Mouse (Mus musculus): ENCODE results near the gene Wbp1. TPM values are rescaled to one million over a fixed set of nuclear protein-coding genes. Genes with fewer than 3 reads are reported as not detected.

The Wbp1 gene
- polyA plus RNA-seq, 1 experiment from 2014 or later = 123 TPM

- H3K36me3 ChIP-seq (ENCODE audit: control insufficient read depth, insufficient read depth, low read length) = no peaks in the 10 kb centered on the region
- H3K4me2 ChIP-seq (replicated peaks; ENCODE audit: low read depth, low read length) = peak overlapping the region; percentile 99
- ATAC-seq (ENCODE audit: low FRiP score, low TSS enrichment) = peak; percentile 80
- peaks cover 11% of the 10 kb centered on the region for H3K4me1 ChIP-seq (ENCODE audit: control insufficient read depth, insufficient read depth, low read length)
- under 1% methylated on average over 73 of the region's 74 CpGs for WGBS
- peak overlapping the region; percentile 49 for H3K4me3 ChIP-seq (ENCODE audit: low read length)
- H3K9ac ChIP-seq (ENCODE audit: low read depth, low read length) = peak overlapping the region; percentile 64
- no peaks in the 10 kb centered on the region for H3K27me3 ChIP-seq (ENCODE audit: control insufficient read depth, insufficient read depth, low read length)
- no peaks in the 10 kb centered on the region for H3K9me3 ChIP-seq (ENCODE audit: control insufficient read depth, low read length)
- H3K27ac ChIP-seq (ENCODE audit: low read depth, low read length) = peak overlapping the region; percentile 12; the same call in 1 of the 2 replicates
These were observed 19.4 kb downstream of the Wbp1 start for GRCm38 (mm10) chr6:83101688-83102556.

- Histone ChIP-seq H3K4me2 (replicated peaks; ENCODE audit: low read depth, low read length) (peak within 1 kb of the TSS; percentile 99), H3K27ac (ENCODE audit: low read depth, low read length) (peak within 1 kb of the TSS; percentile 12; the same call in 1 of the 2 replicates), H3K27me3 (ENCODE audit: control insufficient read depth, insufficient read depth, low read length) (no peaks in the 10 kb centered on the region), H3K4me1 (ENCODE audit: control insufficient read depth, insufficient read depth, low read length) (peaks cover 11% of the 10 kb centered on the region), H3K9me3 (ENCODE audit: control insufficient read depth, low read length) (no peaks in the 10 kb centered on the region), H3K9ac (ENCODE audit: low read depth, low read length) (peak within 1 kb of the TSS; percentile 64), H3K36me3 (ENCODE audit: control insufficient read depth, insufficient read depth, low read length) (no peaks in the 10 kb centered on the region), H3K4me3 (ENCODE audit: low read length) (peak within 1 kb of the TSS; percentile 49)
- peak; percentile 86 for ATAC-seq (ENCODE audit: low FRiP score, low TSS enrichment)
- under 1% methylated on average over 25 of the region's 25 CpGs for WGBS
These were observed 20.1 kb downstream of the Wbp1 start, which contains the start of the genes Ccdc142 and Gm42688 for GRCm38 (mm10) chr6:83101316-83101687. Gene Ccdc142, plus strand, starts transcription at chr6:83101601. Gene Gm42688, plus strand, starts transcription at chr6:83101617.

GRCm38 (mm10) chr6:83098411-83098810, 22.9 kb downstream of the Wbp1 start:
- no peak for ATAC-seq (ENCODE audit: low FRiP score, low TSS enrichment)
- Histone ChIP-seq H3K36me3 (ENCODE audit: control insufficient read depth, insufficient read depth, low read length) (no peaks in the 10 kb centered on the region), H3K9me3 (ENCODE audit: control insufficient read depth, low read length) (no peaks in the 10 kb centered on the region; the same call in 1 of the 2 replicates), H3K27ac (ENCODE audit: low read depth, low read length) (no peak overlapping the region; the same call in 1 of the 2 replicates), H3K4me1 (ENCODE audit: control insufficient read depth, insufficient read depth, low read length) (peaks cover 11% of the 10 kb centered on the region), H3K4me2 (replicated peaks; ENCODE audit: low read depth, low read length) (no peak overlapping the region), H3K27me3 (ENCODE audit: control insufficient read depth, insufficient read depth, low read length) (no peaks in the 10 kb centered on the region), H3K9ac (ENCODE audit: low read depth, low read length) (no peak overlapping the region), H3K4me3 (ENCODE audit: low read length) (no peak overlapping the region)
- WGBS = 23% methylated on average over 2 of the region's 2 CpGs

GRCm38 (mm10) chr6:83095968-83096367, 25.4 kb downstream of the Wbp1 start:
- Histone ChIP-seq H3K4me3 (ENCODE audit: low read length) (no peak overlapping the region), H3K27ac (ENCODE audit: low read depth, low read length) (no peak overlapping the region), H3K4me2 (replicated peaks; ENCODE audit: low read depth, low read length) (no peak overlapping the region), H3K27me3 (ENCODE audit: control insufficient read depth, insufficient read depth, low read length) (no peaks in the 10 kb centered on the region), H3K36me3 (ENCODE audit: control insufficient read depth, insufficient read depth, low read length) (no peaks in the 10 kb centered on the region), H3K9me3 (ENCODE audit: control insufficient read depth, low read length) (no peaks in the 10 kb centered on the region; the same call in 1 of the 2 replicates), H3K4me1 (ENCODE audit: control insufficient read depth, insufficient read depth, low read length) (0 out of 2 replicates have a peak, but pooled peaks cover 5% of the 10 kb centered on the region), H3K9ac (ENCODE audit: low read depth, low read length) (no peak overlapping the region)
- no peak for ATAC-seq (ENCODE audit: low FRiP score, low TSS enrichment)
- 53% methylated on average over 6 of the region's 6 CpGs for WGBS

GRCm38 (mm10) chr6:83092416-83093127, 28.8 kb downstream of the Wbp1 start:
- no peak overlapping the region for H3K4me2 ChIP-seq (replicated peaks; ENCODE audit: low read depth, low read length)
- no peaks in the 10 kb centered on the region; the same call in 1 of the 2 replicates for H3K9me3 ChIP-seq (ENCODE audit: control insufficient read depth, low read length)
- no peak for ATAC-seq (ENCODE audit: low FRiP score, low TSS enrichment)
- peaks cover 12% of the 10 kb centered on the region; the same call in 1 of the 2 replicates for H3K27me3 ChIP-seq (ENCODE audit: control insufficient read depth, insufficient read depth, low read length)
- H3K36me3 ChIP-seq (ENCODE audit: control insufficient read depth, insufficient read depth, low read length) = no peaks in the 10 kb centered on the region
- no peak overlapping the region for H3K9ac ChIP-seq (ENCODE audit: low read depth, low read length)
- WGBS = 35% methylated on average over 6 of the region's 6 CpGs
- peaks cover 10% of the 10 kb centered on the region; the same call in 1 of the 2 replicates for H3K4me1 ChIP-seq (ENCODE audit: control insufficient read depth, insufficient read depth, low read length)
- no peak overlapping the region for H3K27ac ChIP-seq (ENCODE audit: low read depth, low read length)
- no peak overlapping the region for H3K4me3 ChIP-seq (ENCODE audit: low read length)

GRCm38 (mm10) chr6:83087926-83088260, 33.5 kb downstream of the Wbp1 start:
- peaks cover 41% of the 10 kb centered on the region for H3K4me1 ChIP-seq (ENCODE audit: control insufficient read depth, insufficient read depth, low read length)
- 22% methylated on average over 9 of the region's 9 CpGs for WGBS
- peak overlapping the region; percentile 49 for H3K4me2 ChIP-seq (replicated peaks; ENCODE audit: low read depth, low read length)
- 0 out of 2 replicates have a peak, but pooled peaks cover under 1% of the 10 kb centered on the region for H3K36me3 ChIP-seq (ENCODE audit: control insufficient read depth, insufficient read depth, low read length)
- no peaks in the 10 kb centered on the region for H3K9me3 ChIP-seq (ENCODE audit: control insufficient read depth, low read length)
- no peak for ATAC-seq (ENCODE audit: low FRiP score, low TSS enrichment)
- H3K27ac ChIP-seq (ENCODE audit: low read depth, low read length) = no peak overlapping the region
- peak overlapping the region; percentile 33; the same call in 1 of the 2 replicates for H3K4me3 ChIP-seq (ENCODE audit: low read length)
- peak overlapping the region; percentile 2; the same call in 1 of the 2 replicates for H3K9ac ChIP-seq (ENCODE audit: low read depth, low read length)
- H3K27me3 ChIP-seq (ENCODE audit: control insufficient read depth, insufficient read depth, low read length) = peaks cover 27% of the 10 kb centered on the region; the same call in 1 of the 2 replicates

GRCm38 (mm10) chr6:83087205-83087925, 34.0 kb downstream of the Wbp1 start:
- no peak overlapping the region for H3K27ac ChIP-seq (ENCODE audit: low read depth, low read length)
- ATAC-seq (ENCODE audit: low FRiP score, low TSS enrichment) = no peak
- 0 out of 2 replicates have a peak, but pooled peaks cover 2% of the 10 kb centered on the region for H3K36me3 ChIP-seq (ENCODE audit: control insufficient read depth, insufficient read depth, low read length)
- H3K4me3 ChIP-seq (ENCODE audit: low read length) = peak overlapping the region; percentile 33
- H3K9me3 ChIP-seq (ENCODE audit: control insufficient read depth, low read length) = no peaks in the 10 kb centered on the region
- H3K4me2 ChIP-seq (replicated peaks; ENCODE audit: low read depth, low read length) = peak overlapping the region; percentile 49
- peaks cover 37% of the 10 kb centered on the region for H3K4me1 ChIP-seq (ENCODE audit: control insufficient read depth, insufficient read depth, low read length)
- WGBS = 2% methylated on average over 47 of the region's 47 CpGs
- H3K9ac ChIP-seq (ENCODE audit: low read depth, low read length) = peak overlapping the region; percentile 2; the same call in 1 of the 2 replicates
- H3K27me3 ChIP-seq (ENCODE audit: control insufficient read depth, insufficient read depth, low read length) = peaks cover 27% of the 10 kb centered on the region; the same call in 1 of the 2 replicates

Data from kidney, embryonic 14.5 days (tissue).